In the genomic region with DNA sequence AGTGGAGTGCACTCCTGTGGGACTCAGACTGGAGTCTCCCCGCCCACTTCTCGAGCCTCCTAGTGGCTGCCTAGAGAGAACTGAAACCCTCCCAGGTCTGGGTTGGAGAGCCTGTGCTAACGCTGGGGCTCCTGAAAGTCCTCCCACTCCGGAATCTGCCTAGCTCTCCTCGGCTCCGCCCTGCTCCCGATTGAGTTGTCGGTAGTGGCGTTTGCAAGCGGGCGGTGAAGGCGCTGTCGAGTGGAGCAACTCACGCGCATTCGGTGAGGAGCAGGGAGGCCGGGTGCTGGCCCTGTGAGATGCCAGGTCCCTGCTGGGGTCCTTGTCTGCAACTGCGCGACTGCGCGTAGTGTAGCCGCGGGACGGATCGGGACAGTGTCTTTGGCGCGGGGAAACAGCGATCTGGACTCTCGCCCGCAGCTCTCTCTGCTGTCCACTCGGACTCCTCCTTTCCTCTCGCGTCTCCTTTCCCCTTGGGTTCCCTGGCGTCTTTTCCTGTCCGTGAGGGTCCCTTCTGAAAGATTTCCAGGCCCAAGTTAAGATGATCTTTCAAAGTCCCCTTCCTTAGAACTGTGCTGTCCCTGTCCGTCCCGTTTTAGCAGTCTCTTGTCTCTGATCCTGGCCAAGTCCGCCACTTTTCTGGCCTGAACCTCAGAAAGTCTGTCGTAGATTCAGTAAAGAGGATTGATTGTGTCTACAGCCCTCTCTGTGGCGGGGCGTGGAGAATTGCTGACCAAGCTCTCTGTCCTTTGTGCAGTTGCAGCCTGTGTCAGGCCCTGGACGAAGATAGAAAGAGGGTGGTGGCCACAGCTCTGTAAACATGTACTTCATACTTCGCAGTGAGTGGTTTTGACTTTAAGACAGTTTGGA, we compare ENCODE assay signal across 8 mouse cellular contexts. TPM values are rescaled to one million over a fixed set of nuclear protein-coding genes. Genes with fewer than 3 reads are reported as not detected.
A peak's percentile ranks its signal among the peaks of the same experiment; 100 is the strongest.
DNase-seq lines count a peak whose midpoint lies in the region; ATAC-seq and TF ChIP-seq lines count a peak whose summit lies in the region.

No protein-coding gene starts in this region.

- H3K4me2 ChIP-seq in hindbrain, postnatal 0 days (ENCODE audit: low read depth, low read length), result peak overlapping the region; percentile 93

- WGBS in hindbrain, postnatal 0 days, result under 1% methylated on average over 43 of the region's 43 CpGs

- H3K9me3 ChIP-seq in hindbrain, postnatal 0 days (ENCODE audit: low read length), result no peaks in the 10 kb centered on the region

- H3K27me3 ChIP-seq in hindbrain, postnatal 0 days (ENCODE audit: insufficient read depth, low read length), result no peaks in the 10 kb centered on the region

- H3K36me3 ChIP-seq in hindbrain, postnatal 0 days (ENCODE audit: insufficient read depth, low read length), result no peaks in the 10 kb centered on the region

- peak; percentile 85 to 93 for DNase-seq in adrenal gland, adult (ENCODE audit: inconsistent age in 2 of 2, low spot score in 1 of 2)
- DNase-seq in embryo, embryonic 10 days (ENCODE audit: low spot score), result peak; percentile 90
- DNase-seq in gastrocnemius, adult 8-10 months (ENCODE audit: low spot score in 2 of 2), result peak; percentile 50 to 71
- peak; percentile 86 for DNase-seq in hindbrain, postnatal 0 days (ENCODE audit: low spot score)
- peak; percentile 19 to 39 for DNase-seq in left cerebral cortex, adult 8-10 months (ENCODE audit: low spot score in 2 of 2)
- DNase-seq in right cerebral cortex, adult 18-20 months, result peak; percentile 65
- DNase-seq in urinary bladder, adult 2 months (ENCODE audit: low spot score), result peak; percentile 56

- ATAC-seq in hindbrain, postnatal 0 days, result peak; percentile 97
- peak; percentile 95 for ATAC-seq in megakaryocyte, adult 5-6 weeks (ENCODE audit: poor library complexity, severe bottlenecking)

- peak overlapping the region; percentile 83 for H3K27ac ChIP-seq in hindbrain, postnatal 0 days

- peak overlapping the region; percentile 53 for H3K4me3 ChIP-seq in hindbrain, postnatal 0 days (ENCODE audit: low read length)

- TF ChIP-seq CTCF in hindbrain, postnatal 0 days (IDR thresholded peaks at IDR 0.05; ENCODE audit: low read depth), result peak; percentile 59

- peak overlapping the region; percentile 61 for H3K9ac ChIP-seq in hindbrain, postnatal 0 days (replicated peaks; ENCODE audit: low read length)

- H3K4me1 ChIP-seq in hindbrain, postnatal 0 days (ENCODE audit: insufficient read depth, low read length), result no peaks in the 10 kb centered on the region; the same call in 1 of the 2 replicates

RNA-seq across cellular contexts. Expression of a gene that starts 26.9 kb away (rescaled TPM):
- total RNA-seq in gastrocnemius, adult 8-10 months (2022), result 1 to 10 TPM in 1 of 4 experiments, under 1 TPM in 3; 0.88 to 1.2 (median 0.97) TPM
- total RNA-seq in hindbrain, postnatal 0 days (2014; rRNA removed), result 3.7 TPM in 2 replicates
- polyA plus RNA-seq in hindbrain, postnatal 0 days (2015; fragmentation: Nextera tagmentation; extraction: Ambion mirVana), result 1.2 and 1.4 TPM in 2 replicates
- total RNA-seq in left cerebral cortex, adult 8-10 months (2022), result 1 to 10 TPM; 3.5 to 4.2 (median 3.9) TPM
- 4.7 and 4.9 TPM in 2 replicates for total RNA-seq in megakaryocyte, adult 5-6 weeks (2015)
- 2.6 and 3.9 TPM in 2 replicates for total RNA-seq in megakaryocyte, adult 5-6 weeks (2017)
- polyA plus RNA-seq in urinary bladder, adult 2 months (2012; rRNA removed), result 1.5 and 1.6 TPM in 2 replicates

Comparison
In these comparisons a context has a peak if more than half of its experiments do, and no peak if none do; other contexts are left out.
1. Peak in every context shown above with its lines: DNase-seq, ATAC-seq, H3K4me3 ChIP-seq and H3K27ac ChIP-seq.
2. DNase-seq: peak in every context shown above with its lines; median percentile 90 in embryo, embryonic 10 days; 89 in adrenal gland, adult; 86 in hindbrain, postnatal 0 days; 65 in right cerebral cortex, adult 18-20 months; 60 in gastrocnemius, adult 8-10 months; 56 in urinary bladder, adult 2 months; 29 in left cerebral cortex, adult 8-10 months.